Mouse (Mus musculus): ENCODE data around the gene Cep112. TPM values are rescaled to one million over a fixed set of nuclear protein-coding genes. Genes with fewer than 3 reads are reported as not detected.

Cep112 gene
- polyA plus RNA-seq, 1 experiment from 2014 or later = 28.7 TPM

DNA sequence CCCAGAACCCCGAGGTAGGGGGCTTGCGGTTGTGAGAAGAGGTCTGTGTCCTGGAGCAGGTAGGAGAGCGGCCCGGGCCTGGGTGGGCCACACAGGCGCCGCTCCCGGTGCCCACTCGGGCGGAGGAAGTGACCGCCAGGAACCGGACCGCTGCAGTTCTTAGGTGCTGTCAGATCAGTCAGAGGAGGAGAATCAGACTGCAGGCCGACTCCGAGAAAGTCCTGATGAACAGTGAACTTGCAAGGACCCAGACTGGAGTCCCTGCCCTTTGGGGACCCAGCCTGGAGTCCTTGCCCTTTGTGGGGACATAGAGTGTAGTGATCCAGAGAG, 565 bp downstream of the Cep112 start:
- Histone ChIP-seq H3K4me1 (ENCODE audit: control insufficient read depth, insufficient read depth, low read length) (peaks cover 15% of the 10 kb centered on the region), H3K9ac (replicated peaks; ENCODE audit: low read length) (peak overlapping the region; percentile 57), H3K36me3 (ENCODE audit: control insufficient read depth, insufficient read depth, low read length) (no peaks in the 10 kb centered on the region), H3K4me2 (ENCODE audit: low read length) (peak overlapping the region; percentile 73), H3K4me3 (replicated peaks; ENCODE audit: low read depth, low read length) (peak overlapping the region; percentile 57), H3K9me3 (ENCODE audit: control insufficient read depth, low read length) (no peaks in the 10 kb centered on the region), H3K27ac (replicated peaks; ENCODE audit: low read depth, low read length) (peak overlapping the region; percentile 13; the same call in 1 of the 2 replicates), H3K27me3 (ENCODE audit: control insufficient read depth, insufficient read depth, low read length) (no peaks in the 10 kb centered on the region)
- 8% methylated on average over 14 of the region's 14 CpGs for WGBS
- DNase-seq = no peak
- ATAC-seq (ENCODE audit: low FRiP score, low TSS enrichment) = peak; percentile 35; the same call in 1 of the 2 replicates

DNA sequence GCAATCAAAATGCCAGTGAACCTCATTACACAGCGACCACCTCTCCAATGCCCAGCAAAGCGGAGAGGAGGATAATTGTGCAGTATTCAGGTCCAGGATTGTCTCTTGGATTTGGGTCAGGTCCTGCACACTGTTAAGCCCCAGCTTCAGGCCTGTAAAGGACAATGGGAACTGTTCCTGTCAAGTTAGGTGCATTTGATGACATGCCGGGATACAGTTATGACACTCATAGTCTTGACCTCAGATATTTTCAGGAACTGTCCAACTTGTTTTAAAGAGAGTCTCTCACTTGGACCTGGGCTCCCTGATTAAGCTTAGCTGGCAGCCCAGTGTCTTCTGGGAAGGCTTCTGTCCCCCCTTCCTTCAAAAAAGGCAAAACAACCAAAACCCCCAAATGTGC, 1.1 kb downstream of the Cep112 start:
- no peaks in the 10 kb centered on the region for H3K36me3 ChIP-seq (ENCODE audit: control insufficient read depth, insufficient read depth, low read length)
- no peaks in the 10 kb centered on the region for H3K27me3 ChIP-seq (ENCODE audit: control insufficient read depth, insufficient read depth, low read length)
- ATAC-seq (ENCODE audit: low FRiP score, low TSS enrichment) (no peak), DNase-seq (no peak)
- no peak overlapping the region for H3K4me3 ChIP-seq (replicated peaks; ENCODE audit: low read depth, low read length)
- H3K4me2 ChIP-seq (ENCODE audit: low read length) = peak overlapping the region; percentile 73
- no peak overlapping the region for H3K27ac ChIP-seq (replicated peaks; ENCODE audit: low read depth, low read length)
- 88% methylated on average over 3 of the region's 3 CpGs for WGBS
- no peaks in the 10 kb centered on the region for H3K9me3 ChIP-seq (ENCODE audit: control insufficient read depth, low read length)
- no peak overlapping the region for H3K9ac ChIP-seq (replicated peaks; ENCODE audit: low read length)
- peaks cover 15% of the 10 kb centered on the region for H3K4me1 ChIP-seq (ENCODE audit: control insufficient read depth, insufficient read depth, low read length)

DNA sequence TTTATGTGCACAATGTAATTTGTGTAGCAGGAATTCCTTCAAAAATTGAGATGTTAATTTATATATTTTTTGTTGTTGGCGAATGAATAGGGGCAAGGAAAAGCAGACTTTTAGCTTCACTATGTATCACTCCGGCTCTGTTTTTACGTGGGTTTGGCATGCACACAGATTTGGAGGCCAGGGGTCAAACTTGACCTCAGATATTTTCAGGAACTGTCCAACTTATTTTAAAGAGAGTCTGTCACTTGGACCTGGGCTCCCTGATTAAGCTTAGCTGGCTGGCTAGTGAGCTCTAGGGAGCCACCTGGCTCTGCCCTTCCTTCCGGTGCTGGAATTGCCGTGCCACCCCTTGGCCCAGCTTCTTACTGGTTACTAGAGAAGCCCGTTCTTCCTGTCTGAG, 2.2 kb downstream of the Cep112 start:
- DNase-seq (no peak), ATAC-seq (ENCODE audit: low FRiP score, low TSS enrichment) (no peak)
- H3K9ac ChIP-seq (replicated peaks; ENCODE audit: low read length) = no peak overlapping the region
- 43% methylated on average over 6 of the region's 6 CpGs for WGBS
- H3K27ac ChIP-seq (replicated peaks; ENCODE audit: low read depth, low read length) = no peak overlapping the region
- no peak overlapping the region for H3K4me3 ChIP-seq (replicated peaks; ENCODE audit: low read depth, low read length)
- H3K36me3 ChIP-seq (ENCODE audit: control insufficient read depth, insufficient read depth, low read length) = no peaks in the 10 kb centered on the region
- H3K4me2 ChIP-seq (ENCODE audit: low read length) = no peak overlapping the region
- peaks cover 15% of the 10 kb centered on the region for H3K4me1 ChIP-seq (ENCODE audit: control insufficient read depth, insufficient read depth, low read length)
- H3K27me3 ChIP-seq (ENCODE audit: control insufficient read depth, insufficient read depth, low read length) = no peaks in the 10 kb centered on the region
- no peaks in the 10 kb centered on the region for H3K9me3 ChIP-seq (ENCODE audit: control insufficient read depth, low read length)

DNA sequence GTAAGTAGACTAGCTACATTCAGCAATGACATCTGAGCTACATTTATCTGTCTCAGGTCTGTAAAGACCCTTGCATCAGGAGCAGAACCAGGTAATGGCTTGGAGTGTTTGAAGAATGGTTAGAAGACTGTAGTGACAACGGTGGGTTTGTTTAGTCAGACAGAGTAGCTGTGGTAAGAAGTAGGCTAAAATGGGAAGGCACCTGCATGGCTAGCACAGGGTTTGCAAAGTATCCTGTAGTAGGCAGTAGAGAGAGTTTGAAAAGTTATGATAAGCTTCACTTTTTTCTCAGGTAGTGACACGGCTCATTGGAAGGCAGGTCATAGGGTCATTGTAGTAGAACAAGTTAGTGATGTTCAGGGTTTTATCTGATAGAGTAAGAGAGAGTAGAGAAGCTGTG, 4.1 kb downstream of the Cep112 start:
- Histone ChIP-seq H3K4me1 (ENCODE audit: control insufficient read depth, insufficient read depth, low read length) (peaks cover 5% of the 10 kb centered on the region), H3K36me3 (ENCODE audit: control insufficient read depth, insufficient read depth, low read length) (no peaks in the 10 kb centered on the region), H3K4me2 (ENCODE audit: low read length) (no peak overlapping the region), H3K27me3 (ENCODE audit: control insufficient read depth, insufficient read depth, low read length) (no peaks in the 10 kb centered on the region), H3K9me3 (ENCODE audit: control insufficient read depth, low read length) (no peaks in the 10 kb centered on the region), H3K9ac (replicated peaks; ENCODE audit: low read length) (no peak overlapping the region), H3K4me3 (replicated peaks; ENCODE audit: low read depth, low read length) (no peak overlapping the region), H3K27ac (replicated peaks; ENCODE audit: low read depth, low read length) (no peak overlapping the region)
- no peak for DNase-seq
- 92% methylated on average over 2 of the region's 2 CpGs for WGBS
- no peak for ATAC-seq (ENCODE audit: low FRiP score, low TSS enrichment)

DNA sequence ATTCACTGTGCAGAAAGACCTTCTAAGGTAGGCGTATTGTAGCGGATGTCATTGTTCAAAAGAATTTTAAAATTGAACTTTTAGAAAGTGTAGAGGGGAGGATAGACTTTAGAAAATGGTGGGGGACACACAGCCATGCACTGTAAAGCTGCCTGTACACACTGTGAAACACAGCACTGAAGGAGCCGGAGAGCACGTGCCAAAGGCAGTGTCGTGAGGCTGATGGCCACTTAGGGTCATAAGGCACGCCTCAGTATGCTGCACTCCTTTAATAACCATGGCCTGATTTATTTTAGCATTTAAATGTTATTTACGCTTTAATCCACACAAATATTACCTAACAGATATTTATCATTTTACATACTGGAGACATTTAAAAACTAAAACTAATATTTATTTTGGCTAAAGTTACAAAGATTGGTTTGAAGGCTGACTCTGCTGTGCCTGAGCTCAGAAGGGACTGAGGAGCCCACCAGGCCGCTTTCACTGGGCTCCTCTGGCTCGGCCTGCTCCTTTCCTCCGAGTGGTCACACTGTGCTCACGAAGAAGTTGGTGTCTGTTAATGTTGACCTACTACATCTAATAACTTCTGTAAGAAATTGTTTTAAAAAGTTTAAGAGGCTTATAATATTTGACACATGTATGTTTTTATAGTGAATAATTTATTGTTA, 19.0 kb downstream of the Cep112 start:
- Histone ChIP-seq H3K9me3 (ENCODE audit: control insufficient read depth, low read length) (no peaks in the 10 kb centered on the region), H3K4me1 (ENCODE audit: control insufficient read depth, insufficient read depth, low read length) (no peaks in the 10 kb centered on the region), H3K36me3 (ENCODE audit: control insufficient read depth, insufficient read depth, low read length) (no peaks in the 10 kb centered on the region), H3K27ac (replicated peaks; ENCODE audit: low read depth, low read length) (no peak overlapping the region), H3K9ac (replicated peaks; ENCODE audit: low read length) (no peak overlapping the region), H3K4me2 (ENCODE audit: low read length) (no peak overlapping the region), H3K27me3 (ENCODE audit: control insufficient read depth, insufficient read depth, low read length) (no peaks in the 10 kb centered on the region), H3K4me3 (replicated peaks; ENCODE audit: low read depth, low read length) (no peak overlapping the region)
- 62% methylated on average over 11 of the region's 11 CpGs for WGBS
- DNase-seq (no peak), ATAC-seq (ENCODE audit: low FRiP score, low TSS enrichment) (no peak)

DNA sequence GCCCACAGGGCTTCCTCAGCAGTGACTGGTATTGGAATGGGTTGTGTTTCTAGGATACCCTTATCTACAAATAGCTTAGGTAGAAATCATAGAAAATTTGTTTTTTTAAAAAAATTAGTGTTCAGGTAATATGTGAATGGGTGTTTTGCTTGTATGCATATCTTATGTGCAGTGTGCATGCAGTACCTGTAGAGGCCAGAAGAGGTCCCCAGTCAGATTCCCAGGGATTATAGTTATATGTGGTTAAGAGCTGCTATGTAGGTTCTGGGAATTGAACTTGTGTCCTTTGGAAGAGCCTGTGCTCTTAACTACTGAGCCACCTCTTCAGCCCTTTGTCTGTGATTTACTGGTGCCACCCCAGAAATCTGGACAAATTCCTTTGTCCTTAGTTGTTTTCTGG, 22.2 kb downstream of the Cep112 start:
- DNase-seq (peak; percentile 47), ATAC-seq (ENCODE audit: low FRiP score, low TSS enrichment) (no peak)
- Histone ChIP-seq H3K9me3 (ENCODE audit: control insufficient read depth, low read length) (peaks cover 5% of the 10 kb centered on the region; the same call in 1 of the 2 replicates), H3K9ac (replicated peaks; ENCODE audit: low read length) (no peak overlapping the region), H3K27ac (replicated peaks; ENCODE audit: low read depth, low read length) (no peak overlapping the region), H3K4me2 (ENCODE audit: low read length) (no peak overlapping the region), H3K4me3 (replicated peaks; ENCODE audit: low read depth, low read length) (no peak overlapping the region), H3K4me1 (ENCODE audit: control insufficient read depth, insufficient read depth, low read length) (no peaks in the 10 kb centered on the region), H3K27me3 (ENCODE audit: control insufficient read depth, insufficient read depth, low read length) (no peaks in the 10 kb centered on the region), H3K36me3 (ENCODE audit: control insufficient read depth, insufficient read depth, low read length) (no peaks in the 10 kb centered on the region)

DNA sequence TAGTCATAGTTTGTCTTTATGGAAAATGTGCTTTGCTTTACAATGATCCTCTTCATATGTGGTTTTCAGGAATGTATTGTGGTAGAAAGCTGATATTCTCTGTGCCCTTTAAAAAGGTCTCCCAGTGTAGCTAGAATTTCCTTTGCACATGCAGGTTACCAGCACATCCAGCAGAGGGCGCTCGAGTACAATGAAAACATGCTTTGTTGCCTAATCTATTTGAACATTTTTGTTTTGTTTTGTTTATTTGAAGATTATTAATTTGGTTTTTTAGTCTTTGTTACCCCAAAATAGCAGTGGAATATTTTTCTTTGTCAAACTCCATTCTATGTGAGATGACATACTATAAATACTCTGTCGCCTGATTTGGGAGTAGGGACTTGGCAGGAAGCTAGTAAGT, 24.8 kb downstream of the Cep112 start:
- Histone ChIP-seq H3K4me2 (ENCODE audit: low read length) (no peak overlapping the region), H3K9me3 (ENCODE audit: control insufficient read depth, low read length) (peaks cover 5% of the 10 kb centered on the region; the same call in 1 of the 2 replicates), H3K27ac (replicated peaks; ENCODE audit: low read depth, low read length) (no peak overlapping the region), H3K27me3 (ENCODE audit: control insufficient read depth, insufficient read depth, low read length) (no peaks in the 10 kb centered on the region), H3K36me3 (ENCODE audit: control insufficient read depth, insufficient read depth, low read length) (no peaks in the 10 kb centered on the region), H3K4me3 (replicated peaks; ENCODE audit: low read depth, low read length) (no peak overlapping the region), H3K9ac (replicated peaks; ENCODE audit: low read length) (no peak overlapping the region), H3K4me1 (ENCODE audit: control insufficient read depth, insufficient read depth, low read length) (no peaks in the 10 kb centered on the region)
- ATAC-seq (ENCODE audit: low FRiP score, low TSS enrichment) (no peak), DNase-seq (peak; percentile 90)
- 32% methylated on average over 3 of the region's 3 CpGs for WGBS

DNA sequence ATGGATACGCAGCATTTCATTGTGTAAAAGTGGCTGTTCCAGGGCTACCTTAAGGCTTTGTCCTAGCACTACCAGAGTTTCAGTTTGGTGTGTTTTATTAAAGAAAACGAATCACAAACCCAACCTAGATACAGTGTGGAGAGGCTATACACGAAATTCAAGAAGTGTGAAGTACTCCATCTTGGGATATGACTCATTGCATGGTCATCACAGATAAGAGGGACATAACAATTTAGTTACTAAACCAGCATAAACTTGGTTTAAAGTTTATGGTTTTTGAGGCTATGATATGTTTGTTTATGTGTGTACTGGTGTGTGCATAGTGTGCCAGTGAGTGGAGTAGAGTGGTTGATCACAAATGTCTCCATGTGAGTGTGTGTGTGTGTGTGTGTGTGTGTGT, 34.6 kb downstream of the Cep112 start:
- DNase-seq = no peak
- WGBS = 91% methylated on average over 3 of the region's 3 CpGs

DNA sequence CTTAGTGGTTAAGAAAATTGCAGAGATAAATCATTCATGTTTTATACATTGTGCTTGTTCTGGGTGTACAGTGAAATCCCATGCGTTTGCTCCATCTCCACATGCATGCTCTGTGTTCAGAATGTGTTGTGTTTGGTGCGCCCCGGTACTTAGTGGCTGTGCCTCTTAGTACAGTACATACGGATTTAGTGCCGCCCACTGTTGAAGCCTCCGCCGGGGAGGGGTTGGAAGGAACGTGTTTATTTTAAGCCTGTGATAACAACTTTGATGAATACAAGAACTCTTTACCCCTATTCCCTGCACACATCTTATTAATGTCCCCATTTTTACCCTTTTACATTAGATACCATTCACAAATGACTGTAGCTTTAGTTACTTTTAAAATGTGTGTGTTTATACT, 39.1 kb downstream of the Cep112 start:
- 82% methylated on average over 8 of the region's 8 CpGs for WGBS
- no peak for ATAC-seq (ENCODE audit: low FRiP score, low TSS enrichment)
- H3K9me3 ChIP-seq (ENCODE audit: control insufficient read depth, low read length) = no peaks in the 10 kb centered on the region

More for the DNA sequence above, 34.6 kb downstream of the Cep112 start:
- Histone ChIP-seq H3K4me2 (ENCODE audit: low read length) (no peak overlapping the region), H3K9ac (replicated peaks; ENCODE audit: low read length) (no peak overlapping the region), H3K36me3 (ENCODE audit: control insufficient read depth, insufficient read depth, low read length) (no peaks in the 10 kb centered on the region), H3K27ac (replicated peaks; ENCODE audit: low read depth, low read length) (no peak overlapping the region), H3K4me1 (ENCODE audit: control insufficient read depth, insufficient read depth, low read length) (no peaks in the 10 kb centered on the region), H3K27me3 (ENCODE audit: control insufficient read depth, insufficient read depth, low read length) (no peaks in the 10 kb centered on the region), H3K9me3 (ENCODE audit: control insufficient read depth, low read length) (no peaks in the 10 kb centered on the region), H3K4me3 (replicated peaks; ENCODE audit: low read depth, low read length) (no peak overlapping the region)
- ATAC-seq (ENCODE audit: low FRiP score, low TSS enrichment) = no peak

More for the DNA sequence above, 39.1 kb downstream of the Cep112 start:
- no peak for DNase-seq
- no peaks in the 10 kb centered on the region for H3K36me3 ChIP-seq (ENCODE audit: control insufficient read depth, insufficient read depth, low read length)
- no peak overlapping the region for H3K27ac ChIP-seq (replicated peaks; ENCODE audit: low read depth, low read length)
- no peaks in the 10 kb centered on the region for H3K27me3 ChIP-seq (ENCODE audit: control insufficient read depth, insufficient read depth, low read length)
- H3K4me1 ChIP-seq (ENCODE audit: control insufficient read depth, insufficient read depth, low read length) = no peaks in the 10 kb centered on the region
- no peak overlapping the region for H3K4me2 ChIP-seq (ENCODE audit: low read length)
- no peak overlapping the region for H3K4me3 ChIP-seq (replicated peaks; ENCODE audit: low read depth, low read length)
- H3K9ac ChIP-seq (replicated peaks; ENCODE audit: low read length) = no peak overlapping the region

Data from midbrain, embryonic 14.5 days (tissue).